Mouse (Mus musculus) hindbrain, embryonic 11.5 days (tissue): ENCODE results near the gene Kdm2b. TPM values are rescaled to one million over a fixed set of nuclear protein-coding genes. Genes with fewer than 3 reads are reported as not detected.

Experiments
- ATAC-seq: fragments of 200-750 bp; cut with Nextera tagmentation; 2 replicates; pipeline ENCODE4 v1.8.0; 2017; ENCODE audit warnings: mild to moderate bottlenecking, moderate TSS enrichment, moderate library complexity; ENCODE audit not compliant: low FRiP score
- DNase-seq: peaks from one replicate; pipeline ENCODE4 v3.0.0-alpha.2; 2015; ENCODE audit warnings: low spot score
- H3K27ac ChIP-seq: fragments of 300-500 bp; sonication (generic); 2 replicates; pipeline ENCODE4 v1.5.1; 2014; ENCODE audit warnings: mild to moderate bottlenecking, low read depth, low read length
- H3K27me3 ChIP-seq: fragments of 300-500 bp; sonication (generic); 2 replicates; pipeline ENCODE4 v1.6.1; 2014; ENCODE audit warnings: mild to moderate bottlenecking, low read length, moderate library complexity, mixed read lengths; ENCODE audit not compliant: control insufficient read depth, insufficient read depth
- H3K36me3 ChIP-seq: fragments of 300-500 bp; sonication (generic); 2 replicates; pipeline ENCODE4 v1.6.1; 2014; ENCODE audit warnings: mild to moderate bottlenecking, low read length, moderate library complexity, mixed read lengths; ENCODE audit not compliant: control insufficient read depth, insufficient read depth
- H3K4me1 ChIP-seq: fragments of 300-500 bp; sonication (generic); replicated peaks from 2 replicates; pipeline ENCODE4 v1.6.1; 2014; ENCODE audit warnings: low read length, mixed read lengths; ENCODE audit not compliant: control insufficient read depth, insufficient read depth
- H3K4me2 ChIP-seq: fragments of 300-500 bp; sonication (generic); replicated peaks from 2 replicates; pipeline ENCODE4 v1.6.1; 2014; ENCODE audit warnings: mild to moderate bottlenecking, low read depth, low read length
- H3K4me3 ChIP-seq: fragments of 300-500 bp; sonication (generic); 2 replicates; pipeline ENCODE4 v1.5.1; 2014; ENCODE audit warnings: low read depth, low read length
- H3K9ac ChIP-seq: fragments of 300-500 bp; sonication (generic); 2 replicates; pipeline ENCODE4 v1.6.1; 2014; ENCODE audit warnings: low read depth, low read length
- H3K9me3 ChIP-seq: fragments of 300-500 bp; sonication (generic); 2 replicates; pipeline ENCODE4 v1.6.1; 2016; ENCODE audit warnings: low read length; ENCODE audit not compliant: control insufficient read depth
- WGBS: fragments of 180-500 bp; shearing (Covaris S2); extraction: QIAGEN DNeasy Blood & Tissue Kit; methylation state at CpG from one replicate; pipeline ENCODE4 v1.1.7; 2014; 5-methylcytosine and 5-hydroxymethylcytosine counted together
- polyA plus RNA-seq: library from polyadenylated mRNA; unstranded; fragments of >200 nt; fragmentation: Nextera tagmentation; extraction: Ambion mirVana; gene quantifications from 2 replicates; pipeline ENCODE4 v1.2.1, GENCODE M21; 2014

The Kdm2b gene
- polyA plus RNA-seq, 1 experiment from 2014 or later: 67.6 TPM

DNA sequence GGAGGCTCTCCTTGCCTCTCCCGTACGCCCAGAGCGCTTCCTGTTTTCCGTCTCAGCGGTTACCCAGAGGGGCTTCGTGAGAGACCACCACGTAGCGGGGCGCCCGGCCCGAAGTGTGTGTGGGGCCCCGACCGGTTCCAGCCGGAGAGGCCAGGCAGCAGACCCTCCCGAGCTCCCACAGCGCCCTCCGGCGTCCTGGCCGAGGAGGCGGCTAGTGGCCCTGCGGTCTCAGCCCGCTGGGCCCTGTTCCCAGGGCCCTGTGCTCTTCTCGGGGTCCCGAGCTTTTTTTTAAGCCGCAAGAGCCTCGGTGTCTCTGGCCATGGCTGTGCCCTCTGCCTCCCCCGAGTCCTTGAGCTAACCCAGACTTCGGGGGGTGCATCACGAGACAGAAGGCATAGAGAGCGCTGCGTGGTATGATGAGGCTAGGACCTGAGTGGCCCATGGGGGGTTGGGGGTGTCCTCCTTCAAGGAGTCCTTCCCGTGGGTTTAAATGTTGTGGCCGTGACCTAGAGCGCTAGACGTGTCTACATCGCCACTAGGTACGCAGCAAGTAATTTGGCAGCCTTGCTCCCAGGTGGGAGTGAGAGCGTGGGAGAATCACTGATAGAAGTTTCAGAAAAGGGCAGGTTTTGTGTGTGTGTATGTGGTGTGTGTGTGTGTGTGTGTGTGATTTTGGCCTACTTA, 139.2 kb downstream of the Kdm2b start:
- Histone ChIP-seq H3K36me3 (no peaks in the 10 kb centered on the region), H3K4me3 (peak overlapping the region; percentile 82), H3K27ac (peak overlapping the region; percentile 71), H3K4me1 (peaks cover 6% of the 10 kb centered on the region), H3K9me3 (no peaks in the 10 kb centered on the region), H3K4me2 (peak overlapping the region; percentile 90), H3K27me3 (no peaks in the 10 kb centered on the region), H3K9ac (peak overlapping the region; percentile 89)
- WGBS: under 1% methylated on average over 38 of the region's 38 CpGs
- ATAC-seq (peak; percentile 89), DNase-seq (no peak)

DNA sequence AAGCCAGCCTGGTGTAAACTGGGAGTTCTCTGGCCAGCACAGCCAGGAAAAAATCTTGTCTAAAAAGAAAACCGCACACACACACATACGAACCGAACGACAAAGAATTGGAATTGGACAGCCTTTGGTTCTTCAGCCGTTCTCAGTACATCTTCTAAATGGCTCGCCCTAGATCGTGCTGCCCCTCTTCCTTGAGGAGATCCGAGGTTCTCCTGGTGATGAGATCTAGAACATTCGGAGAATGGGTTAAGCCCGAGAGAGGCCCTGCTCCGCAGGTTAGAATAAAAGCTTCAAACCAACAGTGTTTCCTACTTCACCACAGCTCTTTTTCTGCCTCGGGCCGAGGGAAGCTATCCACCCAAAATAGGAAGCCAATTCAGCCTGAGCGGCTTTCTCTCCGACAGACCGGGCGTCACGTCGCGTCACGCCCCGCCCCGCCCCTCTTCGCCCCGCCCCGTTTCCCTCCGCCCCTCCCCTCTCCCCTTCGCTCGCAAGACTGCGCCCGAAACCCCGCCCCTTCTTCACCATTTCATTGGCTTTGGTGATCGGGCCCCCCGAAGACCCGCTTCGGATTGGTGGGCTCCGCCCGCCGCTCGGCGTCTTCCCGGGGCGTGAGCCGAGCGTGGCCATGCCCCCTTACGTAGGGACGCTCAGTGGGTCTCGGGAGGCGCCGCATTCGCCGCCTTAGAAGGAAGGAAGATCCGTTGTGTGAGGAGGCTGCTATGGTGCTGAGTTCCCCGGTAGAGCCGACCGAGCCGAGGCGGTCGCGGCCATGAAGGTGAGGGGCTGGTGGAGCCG, 139.9 kb downstream of the Kdm2b start, which contains the start of gene Rnf34:
Rnf34 (plus strand) TSS at position 528 of the 798 bp plus-strand sequence.
- ATAC-seq: peak; percentile 99
- Histone ChIP-seq H3K36me3 (no peaks in the 10 kb centered on the region), H3K4me1 (peaks cover 6% of the 10 kb centered on the region), H3K27ac (peak within 1 kb of the TSS; percentile 72), H3K9ac (peak within 1 kb of the TSS; percentile 89), H3K4me2 (peak within 1 kb of the TSS; percentile 90), H3K4me3 (peak within 1 kb of the TSS; percentile 82), H3K27me3 (no peaks in the 10 kb centered on the region), H3K9me3 (no peaks in the 10 kb centered on the region)
- DNase-seq: peak; percentile 97
- WGBS: 2% methylated on average over 59 of the region's 61 CpGs

DNA sequence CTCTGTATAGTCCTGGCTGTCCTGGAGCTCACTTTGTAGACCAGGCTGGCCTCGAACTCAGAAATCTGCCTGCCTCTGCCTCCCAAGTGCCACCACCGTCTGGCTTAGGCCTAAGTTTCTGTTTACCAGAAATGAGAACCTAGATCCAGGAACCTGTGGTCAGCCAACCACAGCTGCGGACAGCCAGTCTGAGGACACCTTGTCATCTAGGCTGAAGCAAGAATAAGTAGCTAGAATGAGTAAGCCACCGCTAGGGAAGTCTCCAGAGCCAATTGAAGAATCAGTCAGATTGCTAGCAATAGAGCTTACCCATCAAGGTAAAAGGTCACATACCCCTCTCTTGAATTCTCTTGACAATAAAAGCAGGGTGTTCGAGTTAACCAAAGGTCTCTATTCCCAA, 145.8 kb downstream of the Kdm2b start:
- no peak for ATAC-seq
- WGBS: 84% methylated on average over 5 of the region's 5 CpGs
- H3K27ac ChIP-seq: no peak overlapping the region
- no peak overlapping the region for H3K4me3 ChIP-seq
- H3K4me2 ChIP-seq: no peak overlapping the region
- H3K36me3 ChIP-seq: no peaks in the 10 kb centered on the region
- H3K9me3 ChIP-seq: no peaks in the 10 kb centered on the region
- H3K9ac ChIP-seq: no peak overlapping the region
- H3K27me3 ChIP-seq: no peaks in the 10 kb centered on the region
- no peak for DNase-seq
- no peaks in the 10 kb centered on the region for H3K4me1 ChIP-seq

DNA sequence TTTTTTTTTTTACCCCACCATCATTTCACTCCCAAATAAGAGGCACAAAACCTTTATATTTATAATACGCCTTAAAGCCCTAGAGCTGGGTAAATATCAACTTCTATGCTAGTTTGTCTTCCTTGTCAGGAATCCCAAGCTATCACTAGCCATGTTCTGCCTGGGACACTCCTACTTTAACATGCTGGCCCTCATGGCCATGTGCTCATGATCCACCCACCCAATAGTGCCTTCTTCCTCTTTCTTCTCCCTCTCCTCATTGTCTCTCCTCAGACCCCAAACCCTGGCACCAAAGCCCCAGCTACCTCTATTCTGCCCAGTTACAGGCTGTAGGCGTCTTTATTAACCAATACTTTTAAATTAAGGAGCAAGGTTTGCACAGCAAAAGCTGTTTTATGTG, 148.5 kb downstream of the Kdm2b start:
- Histone ChIP-seq H3K4me3 (no peak overlapping the region), H3K9me3 (no peaks in the 10 kb centered on the region), H3K4me2 (no peak overlapping the region), H3K27ac (no peak overlapping the region), H3K36me3 (no peaks in the 10 kb centered on the region), H3K9ac (no peak overlapping the region), H3K27me3 (no peaks in the 10 kb centered on the region), H3K4me1 (no peaks in the 10 kb centered on the region)
- 93% methylated on average over 2 of the region's 2 CpGs for WGBS
- ATAC-seq: no peak
- DNase-seq: no peak

DNA sequence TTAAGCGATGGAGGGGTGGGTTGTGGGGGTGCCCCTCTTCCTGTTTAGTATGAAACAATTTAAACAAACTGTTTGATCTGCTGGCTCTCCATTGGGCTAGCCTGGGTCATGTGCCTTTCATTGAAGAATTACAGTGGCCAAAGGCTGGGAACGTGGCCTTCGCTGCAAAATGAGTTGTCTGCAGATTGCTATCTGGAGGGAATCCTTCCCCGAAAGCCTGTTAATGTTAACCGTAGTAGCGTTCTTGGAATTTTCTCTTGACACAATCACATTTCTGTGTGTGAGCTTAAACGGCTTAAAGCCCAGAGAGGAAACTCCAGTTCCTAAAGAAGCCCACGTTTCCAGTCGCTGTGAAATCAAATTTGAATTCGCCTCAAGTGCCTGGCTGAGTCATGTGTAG, 156.6 kb downstream of the Kdm2b start:
- Histone ChIP-seq H3K27me3 (no peaks in the 10 kb centered on the region), H3K27ac (no peak overlapping the region), H3K9me3 (no peaks in the 10 kb centered on the region), H3K36me3 (no peaks in the 10 kb centered on the region), H3K4me1 (no peaks in the 10 kb centered on the region), H3K9ac (no peak overlapping the region), H3K4me2 (no peak overlapping the region), H3K4me3 (no peak overlapping the region)
- DNase-seq (no peak), ATAC-seq (no peak)
- 85% methylated on average over 10 of the region's 10 CpGs for WGBS

DNA sequence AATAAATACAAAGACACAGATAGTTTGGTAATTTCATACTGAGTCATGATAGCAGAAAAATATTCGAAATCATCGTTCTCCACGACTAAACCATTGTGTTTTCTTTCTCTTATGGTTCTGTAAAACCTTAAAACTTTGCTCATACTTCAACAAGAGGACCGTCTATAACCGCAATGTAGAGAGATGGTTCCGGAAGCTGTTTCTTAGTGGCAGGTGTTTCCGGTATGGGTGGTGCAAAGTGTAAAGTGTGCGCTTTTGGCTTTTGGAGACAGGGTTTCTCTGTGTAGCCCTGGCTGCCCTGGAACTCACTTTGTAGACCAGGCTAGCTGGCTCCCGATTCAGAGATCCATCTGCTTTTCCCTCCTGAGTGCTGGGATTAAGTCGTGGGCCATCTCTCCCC, 157.1 kb downstream of the Kdm2b start:
- DNase-seq (no peak), ATAC-seq (no peak)
- Histone ChIP-seq H3K36me3 (no peaks in the 10 kb centered on the region), H3K4me3 (no peak overlapping the region), H3K9me3 (no peaks in the 10 kb centered on the region), H3K4me2 (no peak overlapping the region), H3K9ac (no peak overlapping the region), H3K27ac (no peak overlapping the region), H3K4me1 (no peaks in the 10 kb centered on the region), H3K27me3 (no peaks in the 10 kb centered on the region)
- WGBS: 87% methylated on average over 10 of the region's 10 CpGs

DNA sequence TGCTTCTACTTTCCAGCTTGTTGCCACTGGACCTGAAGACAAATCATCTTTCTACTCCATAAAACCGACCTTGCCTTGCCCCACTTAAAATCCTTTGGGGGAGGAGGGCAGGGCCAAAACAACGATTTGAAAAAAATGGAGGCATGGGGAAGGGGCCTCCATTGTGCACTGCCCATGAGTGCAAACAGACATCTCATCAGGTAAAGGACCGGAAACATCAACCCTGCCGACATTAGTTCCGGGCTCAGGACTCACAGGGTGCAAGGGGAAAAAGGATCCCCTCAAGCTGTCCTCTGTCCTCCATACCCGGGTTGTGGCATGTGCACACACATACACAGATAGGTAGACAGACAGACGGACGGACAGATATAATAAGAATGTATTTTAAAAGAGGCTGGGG, 164.5 kb downstream of the Kdm2b start:
- ATAC-seq: no peak
- 84% methylated on average over 8 of the region's 8 CpGs for WGBS

DNA sequence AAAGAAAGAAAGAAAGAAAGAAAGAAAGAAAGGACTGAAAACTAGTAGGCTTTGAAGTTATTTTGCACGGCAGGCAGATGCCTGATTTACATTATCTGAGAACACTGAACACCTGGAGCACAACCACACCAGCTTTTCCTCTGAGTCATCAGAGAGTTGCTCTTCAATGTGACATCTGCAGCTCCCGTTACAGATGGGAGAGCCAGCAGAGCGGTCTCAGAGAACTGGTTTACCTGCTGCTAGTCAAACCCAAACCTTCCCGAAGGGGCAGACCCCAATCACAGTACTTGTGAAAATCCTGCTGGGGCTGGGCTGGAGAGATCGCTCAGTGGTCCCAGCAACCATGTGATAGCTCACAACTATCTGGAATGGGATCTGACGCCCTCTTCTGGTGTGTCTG, 165.2 kb downstream of the Kdm2b start:
- ATAC-seq (no peak), DNase-seq (no peak)
- Histone ChIP-seq H3K4me2 (no peak overlapping the region), H3K27ac (no peak overlapping the region), H3K27me3 (no peaks in the 10 kb centered on the region), H3K4me1 (no peaks in the 10 kb centered on the region), H3K9me3 (no peaks in the 10 kb centered on the region), H3K36me3 (no peaks in the 10 kb centered on the region), H3K9ac (no peak overlapping the region), H3K4me3 (no peak overlapping the region)
- 68% methylated on average over 6 of the region's 6 CpGs for WGBS

More for the DNA sequence above, 164.5 kb downstream of the Kdm2b start:
- Histone ChIP-seq H3K4me3 (no peak overlapping the region), H3K4me1 (no peaks in the 10 kb centered on the region), H3K9me3 (no peaks in the 10 kb centered on the region), H3K36me3 (no peaks in the 10 kb centered on the region), H3K27ac (no peak overlapping the region), H3K27me3 (no peaks in the 10 kb centered on the region), H3K4me2 (no peak overlapping the region), H3K9ac (no peak overlapping the region)
- no peak for DNase-seq

DNA sequence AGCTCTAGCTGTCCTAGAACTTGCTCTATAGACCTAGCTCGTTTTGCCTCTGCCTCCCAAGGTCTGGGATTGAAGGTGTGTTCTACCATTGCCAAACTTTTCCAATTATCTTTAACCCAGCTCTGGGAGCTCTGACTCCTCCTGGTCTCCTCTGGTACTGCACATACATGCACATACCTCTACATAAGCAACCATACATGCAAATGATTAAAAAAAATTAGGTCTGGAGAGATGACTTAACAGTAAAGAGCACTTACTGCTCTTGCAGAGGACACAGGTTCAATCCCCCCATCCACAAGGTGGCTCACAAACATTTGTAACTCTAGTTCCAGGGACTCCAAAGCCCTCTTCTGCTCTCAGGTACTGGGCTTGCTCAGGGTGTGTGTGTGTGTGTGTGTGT, 165.6 kb downstream of the Kdm2b start:
- no peaks in the 10 kb centered on the region for H3K4me1 ChIP-seq
- no peaks in the 10 kb centered on the region for H3K27me3 ChIP-seq
- no peak overlapping the region for H3K27ac ChIP-seq
- DNase-seq (no peak), ATAC-seq (no peak)
- H3K9me3 ChIP-seq: no peaks in the 10 kb centered on the region
- WGBS: 80% methylated on average over 1 of the region's 1 CpGs
- no peak overlapping the region for H3K4me3 ChIP-seq
- H3K9ac ChIP-seq: no peak overlapping the region
- H3K36me3 ChIP-seq: no peaks in the 10 kb centered on the region
- H3K4me2 ChIP-seq: no peak overlapping the region
